Mouse (Mus musculus) CD4-positive, CD25-positive, alpha-beta regulatory T cell, adult 4 months (primary cell): ENCODE results near the gene Fyn. TPM values are rescaled to one million over a fixed set of nuclear protein-coding genes. Genes with fewer than 3 reads are reported as not detected.

ENCODE experiments used
- ATAC-seq: one replicate; pipeline ENCODE4 v1.8.0; 2017
- polyA plus RNA-seq, 2 experiments: library from polyadenylated mRNA; unstranded; fragments of 100-300 nt; shearing (Covaris generic); gene quantifications; one replicate each; pipeline ENCODE4 v1.2.1; 2017

Fyn gene
- polyA plus RNA-seq, 2 experiments from 2014 or later = 71.9 to 106 TPM

- no peak for ATAC-seq
These were observed 77.2 kb downstream of the Fyn start for GRCm38 (mm10) chr10:39445870-39446269.

- no peak for ATAC-seq
These were observed 78.1 kb downstream of the Fyn start for GRCm38 (mm10) chr10:39446706-39447105.

GRCm38 (mm10) chr10:39449179-39449578 lies 80.5 kb downstream of the Fyn start:
- no peak for ATAC-seq

GRCm38 (mm10) chr10:39450356-39450755 lies 81.7 kb downstream of the Fyn start:
- no peak for ATAC-seq

- ATAC-seq = no peak
These were observed 82.4 kb downstream of the Fyn start for GRCm38 (mm10) chr10:39451065-39451464.

- ATAC-seq = no peak
These were observed 83.4 kb downstream of the Fyn start for GRCm38 (mm10) chr10:39451918-39452624.

GRCm38 (mm10) chr10:39455344-39455743 lies 86.7 kb downstream of the Fyn start:
- ATAC-seq = no peak

GRCm38 (mm10) chr10:39455857-39456620 lies 87.4 kb downstream of the Fyn start:
- peak; percentile 79 for ATAC-seq

- ATAC-seq = no peak
These were observed 88.1 kb downstream of the Fyn start for GRCm38 (mm10) chr10:39456776-39457175.

GRCm38 (mm10) chr10:39457281-39457680 lies 88.6 kb downstream of the Fyn start:
- ATAC-seq = no peak

- ATAC-seq = peak; percentile 45
These were observed 90.4 kb downstream of the Fyn start for GRCm38 (mm10) chr10:39458766-39459699.

GRCm38 (mm10) chr10:39460621-39461020 lies 92.0 kb downstream of the Fyn start:
- no peak for ATAC-seq

GRCm38 (mm10) chr10:39461909-39462308 lies 93.3 kb downstream of the Fyn start:
- no peak for ATAC-seq

- no peak for ATAC-seq
These were observed 94.1 kb downstream of the Fyn start for GRCm38 (mm10) chr10:39462711-39463110.

GRCm38 (mm10) chr10:39464383-39464782 lies 95.7 kb downstream of the Fyn start:
- ATAC-seq = no peak

GRCm38 (mm10) chr10:39467317-39467716 lies 98.7 kb downstream of the Fyn start:
- no peak for ATAC-seq

GRCm38 (mm10) chr10:39467821-39468220 lies 99.2 kb downstream of the Fyn start:
- ATAC-seq = no peak

GRCm38 (mm10) chr10:39468576-39468975 lies 99.9 kb downstream of the Fyn start:
- peak; percentile 7 for ATAC-seq

- ATAC-seq = peak; percentile 33
These were observed 100.7 kb downstream of the Fyn start for GRCm38 (mm10) chr10:39469341-39469740.

- ATAC-seq = peak; percentile 14
These were observed 101.7 kb downstream of the Fyn start for GRCm38 (mm10) chr10:39470321-39470720.

- ATAC-seq = no peak
These were observed 102.5 kb downstream of the Fyn start for GRCm38 (mm10) chr10:39471040-39471713.
